In genomic region chr4:148168287-148168686, GRCm38 (mm10) we compare ENCODE assay signal across 8 mouse cellular contexts. TPM values are rescaled to one million over a fixed set of nuclear protein-coding genes. Genes with fewer than 3 reads are reported as not detected.
A peak's percentile ranks its signal among the peaks of the same experiment; 100 is the strongest.
DNase-seq lines count a peak whose midpoint lies in the region; ATAC-seq and TF ChIP-seq lines count a peak whose summit lies in the region.

No protein-coding gene starts in this region.

- H3K4me3 ChIP-seq in forebrain, embryonic 11.5 days (ENCODE audit: low read depth, low read length) = no peak overlapping the region
- no peak overlapping the region for H3K4me3 ChIP-seq in forebrain, embryonic 15.5 days
- H3K4me3 ChIP-seq in embryonic facial prominence, embryonic 10.5 days = no peak overlapping the region
- no peak overlapping the region for H3K4me3 ChIP-seq in stomach, postnatal 0 days (ENCODE audit: low read depth, low read length)

- no peak for TF ChIP-seq EP300 in stomach, postnatal 0 days (optimal IDR thresholded peaks at IDR 0.05)

- H3K9ac ChIP-seq in forebrain, embryonic 11.5 days (ENCODE audit: low read length) = no peak overlapping the region
- no peak overlapping the region for H3K9ac ChIP-seq in forebrain, embryonic 15.5 days (replicated peaks)
- no peak overlapping the region for H3K9ac ChIP-seq in stomach, postnatal 0 days (ENCODE audit: low read length)

- H3K36me3 ChIP-seq in forebrain, embryonic 11.5 days (ENCODE audit: control insufficient read depth, insufficient read depth, low read length) = no peaks in the 10 kb centered on the region
- H3K36me3 ChIP-seq in forebrain, embryonic 15.5 days = no peaks in the 10 kb centered on the region
- no peaks in the 10 kb centered on the region for H3K36me3 ChIP-seq in embryonic facial prominence, embryonic 10.5 days (replicated peaks)
- no peaks in the 10 kb centered on the region for H3K36me3 ChIP-seq in stomach, postnatal 0 days (ENCODE audit: control insufficient read depth, insufficient read depth, low read length)

- ATAC-seq in forebrain, embryonic 11.5 days (replicated peaks; ENCODE audit: low FRiP score) = no peak
- no peak for ATAC-seq in forebrain, embryonic 15.5 days (replicated peaks)
- peak; percentile 65 for ATAC-seq in activated CD4-positive, CD25-positive, alpha-beta regulatory T cell, adult 4 months
- no peak for ATAC-seq in stomach, postnatal 0 days (ENCODE audit: low FRiP score, low TSS enrichment)

- H3K9me3 ChIP-seq in forebrain, embryonic 11.5 days (ENCODE audit: control insufficient read depth, low read length) = no peaks in the 10 kb centered on the region
- H3K9me3 ChIP-seq in forebrain, embryonic 15.5 days = no peaks in the 10 kb centered on the region
- no peaks in the 10 kb centered on the region for H3K9me3 ChIP-seq in embryonic facial prominence, embryonic 10.5 days
- H3K9me3 ChIP-seq in stomach, postnatal 0 days (ENCODE audit: control insufficient read depth, low read length) = no peaks in the 10 kb centered on the region

- H3K4me1 ChIP-seq in forebrain, embryonic 11.5 days (replicated peaks; ENCODE audit: control insufficient read depth, insufficient read depth, low read length) = peaks cover 7% of the 10 kb centered on the region
- H3K4me1 ChIP-seq in forebrain, embryonic 15.5 days = peaks cover 32% of the 10 kb centered on the region
- H3K4me1 ChIP-seq in embryonic facial prominence, embryonic 10.5 days = peaks cover 37% of the 10 kb centered on the region
- no peaks in the 10 kb centered on the region for H3K4me1 ChIP-seq in stomach, postnatal 0 days (replicated peaks; ENCODE audit: control insufficient read depth, insufficient read depth)

- peaks cover 59% of the 10 kb centered on the region for H3K27me3 ChIP-seq in forebrain, embryonic 11.5 days (ENCODE audit: control insufficient read depth, insufficient read depth, low read length)
- peaks cover 55% of the 10 kb centered on the region for H3K27me3 ChIP-seq in forebrain, embryonic 15.5 days
- H3K27me3 ChIP-seq in embryonic facial prominence, embryonic 10.5 days (replicated peaks; ENCODE audit: low read depth, poor library complexity, severe bottlenecking) = peaks cover 96% of the 10 kb centered on the region
- H3K27me3 ChIP-seq in stomach, postnatal 0 days (ENCODE audit: control insufficient read depth, insufficient read depth, low read length) = peaks cover 27% of the 10 kb centered on the region

- peak; percentile 84 for DNase-seq in forebrain, embryonic 11.5 days (ENCODE audit: low spot score)
- DNase-seq in lung, adult 18-20 months = peak; percentile 39 to 59
- DNase-seq in lung, postnatal 25 days (ENCODE audit: low spot score) = no peak
- DNase-seq in embryonic facial prominence, embryonic 10.5 days (ENCODE audit: low spot score) = peak; percentile 75
- peak; percentile 68 for DNase-seq in lung, postnatal 10 days
- peak; percentile 71 for DNase-seq in stomach, postnatal 0 days (ENCODE audit: low spot score)

- peak; percentile 85 for TF ChIP-seq CTCF in stomach, postnatal 0 days (IDR thresholded peaks at IDR 0.05; ENCODE audit: low read depth)

- H3K27ac ChIP-seq in forebrain, embryonic 11.5 days (ENCODE audit: low read depth, low read length) = no peak overlapping the region
- H3K27ac ChIP-seq in forebrain, embryonic 15.5 days (replicated peaks) = no peak overlapping the region
- no peak overlapping the region for H3K27ac ChIP-seq in embryonic facial prominence, embryonic 10.5 days (replicated peaks)
- no peak overlapping the region for H3K27ac ChIP-seq in stomach, postnatal 0 days (replicated peaks)

- no peak overlapping the region for H3K4me2 ChIP-seq in forebrain, embryonic 11.5 days (ENCODE audit: low read depth, low read length, severe bottlenecking)
- no peak overlapping the region for H3K4me2 ChIP-seq in forebrain, embryonic 15.5 days (replicated peaks)
- H3K4me2 ChIP-seq in stomach, postnatal 0 days (replicated peaks; ENCODE audit: low read depth) = no peak overlapping the region

- 34% methylated on average over 7 of the region's 7 CpGs for WGBS in forebrain, embryonic 11.5 days
- WGBS in forebrain, embryonic 15.5 days = 30% methylated on average over 7 of the region's 7 CpGs
- WGBS in embryonic facial prominence, embryonic 10.5 days = 28% methylated on average over 7 of the region's 7 CpGs
- WGBS in stomach, postnatal 0 days = 24% methylated on average over 7 of the region's 7 CpGs

RNA-seq across cellular contexts. Expression of gene Fbxo2, which starts 7.9 kb away (rescaled TPM):
- 0.87 and 0.91 TPM in 2 replicates for polyA plus RNA-seq in forebrain, embryonic 11.5 days (2014; fragmentation: Nextera tagmentation; extraction: Ambion mirVana)
- polyA plus RNA-seq in forebrain, embryonic 15.5 days (2015; fragmentation: Nextera tagmentation; extraction: Ambion mirVana) = 4.5 and 4.7 TPM in 2 replicates
- polyA plus RNA-seq in activated CD4-positive, CD25-positive, alpha-beta regulatory T cell, adult 4 months (2017; shearing (Covaris generic)) = not detected
- polyA plus RNA-seq in embryonic facial prominence, embryonic 10.5 days (2016; fragmentation: Nextera tagmentation; extraction: Ambion mirVana) = 0.82 and 1.1 TPM in 2 replicates
- 0.55 and 0.76 TPM in 2 replicates for polyA plus RNA-seq in stomach, postnatal 0 days (2015; fragmentation: Nextera tagmentation; extraction: Ambion mirVana)

RNA-seq across cellular contexts. Expression of gene Fbxo44, which starts 8.0 kb away (rescaled TPM):
- 44.9 and 45.0 TPM in 2 replicates for polyA plus RNA-seq in forebrain, embryonic 11.5 days (2014; fragmentation: Nextera tagmentation; extraction: Ambion mirVana)
- 60.7 and 64.6 TPM in 2 replicates for polyA plus RNA-seq in forebrain, embryonic 15.5 days (2015; fragmentation: Nextera tagmentation; extraction: Ambion mirVana)
- 1 to 10 TPM in 1 of 2 experiments, under 1 TPM in 1; 0.29 to 6.2 TPM for polyA plus RNA-seq in activated CD4-positive, CD25-positive, alpha-beta regulatory T cell, adult 4 months (2017; shearing (Covaris generic))
- polyA plus RNA-seq in embryonic facial prominence, embryonic 10.5 days (2016; fragmentation: Nextera tagmentation; extraction: Ambion mirVana) = 18.0 and 21.3 TPM in 2 replicates
- polyA plus RNA-seq in stomach, postnatal 0 days (2015; fragmentation: Nextera tagmentation; extraction: Ambion mirVana) = 4.1 TPM in 2 replicates

RNA-seq across cellular contexts. Expression of gene Fbxo6, which starts 16.3 kb away (rescaled TPM):
- polyA plus RNA-seq in forebrain, embryonic 11.5 days (2014; fragmentation: Nextera tagmentation; extraction: Ambion mirVana) = 10.2 and 13.6 TPM in 2 replicates
- 15.6 and 18.0 TPM in 2 replicates for polyA plus RNA-seq in forebrain, embryonic 15.5 days (2015; fragmentation: Nextera tagmentation; extraction: Ambion mirVana)
- 10 to 100 TPM; 48.2 to 57.2 TPM for polyA plus RNA-seq in activated CD4-positive, CD25-positive, alpha-beta regulatory T cell, adult 4 months (2017; shearing (Covaris generic))
- polyA plus RNA-seq in embryonic facial prominence, embryonic 10.5 days (2016; fragmentation: Nextera tagmentation; extraction: Ambion mirVana) = 8.3 and 10.6 TPM in 2 replicates
- 26.8 and 28.1 TPM in 2 replicates for polyA plus RNA-seq in stomach, postnatal 0 days (2015; fragmentation: Nextera tagmentation; extraction: Ambion mirVana)

RNA-seq across cellular contexts. Expression of gene Draxin, which starts 37.8 kb away (rescaled TPM):
- 3.8 and 5.0 TPM in 2 replicates for polyA plus RNA-seq in forebrain, embryonic 11.5 days (2014; fragmentation: Nextera tagmentation; extraction: Ambion mirVana)
- polyA plus RNA-seq in forebrain, embryonic 15.5 days (2015; fragmentation: Nextera tagmentation; extraction: Ambion mirVana) = 21.2 TPM in 2 replicates
- under 1 TPM in 1 of 2 experiments, not detected in 1; 0.11 TPM for polyA plus RNA-seq in activated CD4-positive, CD25-positive, alpha-beta regulatory T cell, adult 4 months (2017; shearing (Covaris generic))
- polyA plus RNA-seq in embryonic facial prominence, embryonic 10.5 days (2016; fragmentation: Nextera tagmentation; extraction: Ambion mirVana) = 1.5 and 2.4 TPM in 2 replicates
- 0.01 TPM in 1 of 2 replicates, not detected in the other for polyA plus RNA-seq in stomach, postnatal 0 days (2015; fragmentation: Nextera tagmentation; extraction: Ambion mirVana)

RNA-seq across cellular contexts. Expression of gene Mad2l2, which starts 38.1 kb away (rescaled TPM):
- 68.5 and 75.0 TPM in 2 replicates for polyA plus RNA-seq in forebrain, embryonic 11.5 days (2014; fragmentation: Nextera tagmentation; extraction: Ambion mirVana)
- 123 and 127 TPM in 2 replicates for polyA plus RNA-seq in forebrain, embryonic 15.5 days (2015; fragmentation: Nextera tagmentation; extraction: Ambion mirVana)
- polyA plus RNA-seq in activated CD4-positive, CD25-positive, alpha-beta regulatory T cell, adult 4 months (2017; shearing (Covaris generic)) = 10 to 100 TPM; 39.2 to 48.2 TPM
- polyA plus RNA-seq in embryonic facial prominence, embryonic 10.5 days (2016; fragmentation: Nextera tagmentation; extraction: Ambion mirVana) = 63.3 and 67.3 TPM in 2 replicates
- 24.6 and 25.0 TPM in 2 replicates for polyA plus RNA-seq in stomach, postnatal 0 days (2015; fragmentation: Nextera tagmentation; extraction: Ambion mirVana)
